Mouse (Mus musculus) lung, adult 2 months (tissue): ENCODE data around the gene Cript. TPM values are rescaled to one million over a fixed set of nuclear protein-coding genes. Genes with fewer than 3 reads are reported as not detected.

Source experiments
- DNase-seq: peaks from one replicate; pipeline ENCODE4 v3.0.0; 2022
- H3K4me1 ChIP-seq: fragments of 200-500 bp; 2 replicates; pipeline ENCODE4 v1.6.1; 2011; ENCODE audit warnings: low read length; ENCODE audit not compliant: control insufficient read depth, insufficient read depth
- H3K4me3 ChIP-seq: fragments of 200-500 bp; replicated peaks from 2 replicates; pipeline ENCODE3; 2011; ENCODE audit warnings: low read depth, mild to moderate bottlenecking, control low read depth, low read length; ENCODE audit errors: extremely low read depth
- CTCF ChIP-seq: fragments of 200-500 bp; IDR thresholded peaks from 2 replicates; pipeline ENCODE4 v1.5.1; 2011; ENCODE audit warnings: mild to moderate bottlenecking, low read length, control low read depth; ENCODE audit not compliant: insufficient read depth
- POLR2A ChIP-seq: fragments of 200-500 bp; IDR thresholded peaks from 2 replicates; pipeline ENCODE4 v1.6.1; 2011; ENCODE audit warnings: low read depth, mild to moderate bottlenecking, control low read depth, low read length, borderline replicate concordance; ENCODE audit errors: extremely low read depth
- WGBS: fragments of 180-500 bp; shearing (Covaris S2); methylation state at CpG from one replicate; pipeline ENCODE4 v1.1.7; 2018; 5-methylcytosine and 5-hydroxymethylcytosine counted together
- polyA plus RNA-seq: library from polyadenylated mRNA; depleted of rRNA; stranded (reverse); fragments of >200 nt; gene quantifications from 2 replicates; pipeline ENCODE4 v1.2.3, GENCODE M21; 2012; rRNA removed

Gene Cript
- polyA plus RNA-seq, 1 experiment, result 15.5 TPM

DNA sequence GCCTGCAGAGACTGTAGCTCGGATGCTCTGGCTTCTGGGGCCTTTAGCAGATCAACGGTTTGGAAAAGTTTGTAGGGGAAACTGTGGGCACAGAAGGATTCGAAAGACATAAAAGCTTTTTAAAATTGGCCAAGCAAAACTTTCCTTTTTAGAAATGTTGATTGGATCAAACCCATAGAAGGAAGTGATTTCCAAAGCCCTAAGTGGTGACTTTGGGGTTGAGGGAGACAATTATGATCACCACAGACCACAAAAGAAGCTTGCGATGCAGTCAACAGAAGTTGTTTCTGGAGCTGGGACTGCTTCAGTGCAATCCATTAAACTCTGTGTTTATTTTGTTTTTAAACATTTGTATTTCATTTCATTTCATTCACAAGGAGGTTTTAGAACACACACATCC lies 57.2 kb downstream of the Cript start:
- DNase-seq, result no peak
- no peaks in the 10 kb centered on the region for H3K4me1 ChIP-seq
- H3K4me3 ChIP-seq, result no peak overlapping the region
- 81% methylated on average over 4 of the region's 4 CpGs for WGBS
- TF ChIP-seq CTCF, result no peak
- no peak for TF ChIP-seq POLR2A

- 63% methylated on average over 5 of the region's 5 CpGs for WGBS
- TF ChIP-seq CTCF (no peak), POLR2A (no peak)
Measured at GRCm38 (mm10) chr17:87083671-87084070, 58.3 kb downstream of the Cript start.

More at GRCm38 (mm10) chr17:87083671-87084070, 58.3 kb downstream of the Cript start:
- no peak overlapping the region for H3K4me3 ChIP-seq
- DNase-seq, result no peak
- no peaks in the 10 kb centered on the region for H3K4me1 ChIP-seq

Other genes starting within 250 kb of the Cript start
- not detected in 2 replicates for gene Tmem247, start 108.2 kb upstream of the Cript start, polyA plus RNA-seq
- not detected in 2 replicates for gene Atp6v1e2, start 77.7 kb upstream of the Cript start, polyA plus RNA-seq
- 25.0 and 28.3 TPM in 2 replicates for gene Rhoq, start 62.5 kb upstream of the Cript start, polyA plus RNA-seq
- 2.9 and 5.3 TPM in 2 replicates for gene Pigf, start 144 bp upstream of the Cript start, polyA plus RNA-seq
- gene Socs5, start 82.1 kb downstream of the Cript start, polyA plus RNA-seq, result 16.2 and 17.9 TPM in 2 replicates
- 71.7 and 87.8 TPM in 2 replicates for gene Mcfd2, start 240.4 kb downstream of the Cript start, polyA plus RNA-seq